Mouse (Mus musculus) cerebellum, adult (tissue): ENCODE measurements at regions not wholly inside any gene's neighbourhood (a gene's known extent, or its start where the extent isn't known, plus 50 kb on each side); places are given as distances from the start of the nearest gene placed in this dataset.
A peak's percentile ranks its signal among the peaks of the same experiment; 100 is the strongest.
"Not testable (repeated sequence)": the region's sequence is repeated elsewhere in the genome, so short reads cannot be mapped to it uniquely, and the experiment has no call there.

Experiments
- ATAC-seq: cut with Nextera tagmentation; 2 replicates; pipeline ENCODE4 v1.9.2; 2017; ENCODE audit warnings: mild to moderate bottlenecking, moderate library complexity, mixed read lengths; ENCODE audit not compliant: insufficient number of reproducible peaks, low FRiP score, low TSS enrichment

DNA sequence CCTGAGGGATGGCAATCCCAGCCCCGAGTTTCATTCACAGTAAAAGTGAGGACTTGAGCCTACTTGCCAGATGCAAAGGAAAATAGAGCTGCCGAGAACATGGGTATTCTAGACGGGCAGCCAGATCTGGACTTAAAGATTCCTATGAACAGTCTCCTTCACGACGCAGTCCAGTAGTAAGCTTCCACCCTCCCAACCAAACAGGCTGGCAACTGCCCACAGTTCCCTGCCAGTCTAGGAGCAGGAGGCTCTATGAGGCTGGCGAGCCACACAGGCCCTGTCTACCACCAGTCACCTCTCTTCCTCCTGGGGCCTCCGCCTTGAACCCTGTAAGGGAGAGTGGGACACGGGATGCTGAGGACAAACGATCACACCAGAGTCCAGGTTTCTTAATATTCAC, 153.5 kb upstream of the Snrpn start:
- ATAC-seq: no peak

DNA sequence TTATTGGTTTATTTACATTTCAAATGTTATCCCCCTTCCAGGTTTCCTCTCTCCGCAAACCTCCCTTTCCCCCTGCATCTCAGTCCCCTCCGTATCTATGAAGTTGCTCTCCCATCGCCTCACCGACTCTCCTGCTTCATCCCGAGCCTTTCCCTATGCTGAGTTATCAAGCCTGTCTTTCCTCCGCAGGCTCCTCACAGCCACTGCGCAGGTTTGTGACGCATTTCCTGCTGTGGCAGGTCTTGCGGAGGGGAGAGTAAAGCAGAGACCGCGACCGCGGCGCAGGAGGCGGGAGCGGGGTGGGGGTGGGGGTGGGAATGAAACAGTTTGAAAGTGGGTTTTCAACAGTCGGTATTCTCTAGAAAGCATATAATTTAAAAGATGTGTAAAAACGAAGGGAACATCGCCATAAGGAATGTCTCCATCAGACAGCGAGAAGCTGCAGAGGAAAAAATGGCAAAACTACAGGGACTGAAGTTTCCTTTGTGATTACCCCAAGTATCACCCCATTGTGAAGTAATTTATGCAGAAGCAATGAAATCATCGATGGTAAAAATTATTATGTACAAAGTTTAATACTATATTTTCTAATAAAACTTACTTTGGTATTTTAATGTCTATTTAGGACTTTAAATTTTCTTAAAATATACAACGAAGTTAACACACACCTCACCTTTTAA, 104.3 kb upstream of the Snrpn start:
- peak; percentile 88 for ATAC-seq

DNA sequence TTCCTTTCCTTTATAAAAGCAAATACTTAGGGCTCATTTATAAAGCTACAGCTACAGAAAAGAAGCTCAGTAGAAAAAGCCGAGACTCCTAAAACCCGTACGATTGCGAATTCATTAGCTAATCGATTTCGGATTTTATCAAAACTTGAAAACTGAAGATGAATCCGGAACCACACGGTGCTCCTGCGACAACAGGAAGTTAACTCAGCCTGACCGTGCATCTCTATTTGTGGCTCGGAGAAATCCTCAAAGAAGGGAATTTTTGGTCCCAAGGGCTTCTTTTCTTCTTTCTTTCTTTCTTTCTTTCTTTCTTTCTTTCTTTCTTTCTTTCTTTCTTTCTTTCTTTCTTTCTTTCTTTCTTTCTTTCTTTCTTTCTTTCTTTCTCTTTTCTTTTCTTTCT, 103.7 kb upstream of the Snrpn start:
- not testable (repeated sequence) for ATAC-seq

DNA sequence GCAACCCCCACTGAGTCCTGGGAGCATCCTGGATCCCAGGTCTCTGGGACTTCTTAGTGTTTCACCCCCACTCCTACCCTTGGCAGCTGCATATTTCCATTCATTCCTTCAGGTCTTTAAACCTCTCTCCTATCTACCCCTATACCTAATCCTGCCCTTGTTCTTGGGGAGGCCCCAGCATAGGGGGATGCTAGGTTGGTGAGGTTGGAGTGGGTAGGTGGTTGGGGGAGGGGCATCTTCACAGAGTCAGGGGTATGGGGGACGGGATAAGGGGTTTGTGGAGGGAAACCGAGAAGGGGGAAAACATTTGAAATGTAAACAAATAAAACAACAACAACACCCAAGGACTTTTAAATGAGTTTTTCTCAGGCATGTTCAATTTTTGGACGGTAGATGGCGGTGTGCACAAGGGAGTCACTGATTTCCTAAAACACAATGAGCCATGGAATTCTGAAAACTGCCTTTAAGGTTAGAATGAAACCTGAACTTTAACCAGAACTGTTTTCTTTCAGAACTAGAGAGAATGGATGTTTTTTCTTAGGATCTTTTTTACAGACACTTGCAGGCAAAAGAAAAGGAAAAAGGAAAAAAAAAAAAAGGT, 98.7 kb upstream of the Snrpn start:
- ATAC-seq: not testable (repeated sequence)

DNA sequence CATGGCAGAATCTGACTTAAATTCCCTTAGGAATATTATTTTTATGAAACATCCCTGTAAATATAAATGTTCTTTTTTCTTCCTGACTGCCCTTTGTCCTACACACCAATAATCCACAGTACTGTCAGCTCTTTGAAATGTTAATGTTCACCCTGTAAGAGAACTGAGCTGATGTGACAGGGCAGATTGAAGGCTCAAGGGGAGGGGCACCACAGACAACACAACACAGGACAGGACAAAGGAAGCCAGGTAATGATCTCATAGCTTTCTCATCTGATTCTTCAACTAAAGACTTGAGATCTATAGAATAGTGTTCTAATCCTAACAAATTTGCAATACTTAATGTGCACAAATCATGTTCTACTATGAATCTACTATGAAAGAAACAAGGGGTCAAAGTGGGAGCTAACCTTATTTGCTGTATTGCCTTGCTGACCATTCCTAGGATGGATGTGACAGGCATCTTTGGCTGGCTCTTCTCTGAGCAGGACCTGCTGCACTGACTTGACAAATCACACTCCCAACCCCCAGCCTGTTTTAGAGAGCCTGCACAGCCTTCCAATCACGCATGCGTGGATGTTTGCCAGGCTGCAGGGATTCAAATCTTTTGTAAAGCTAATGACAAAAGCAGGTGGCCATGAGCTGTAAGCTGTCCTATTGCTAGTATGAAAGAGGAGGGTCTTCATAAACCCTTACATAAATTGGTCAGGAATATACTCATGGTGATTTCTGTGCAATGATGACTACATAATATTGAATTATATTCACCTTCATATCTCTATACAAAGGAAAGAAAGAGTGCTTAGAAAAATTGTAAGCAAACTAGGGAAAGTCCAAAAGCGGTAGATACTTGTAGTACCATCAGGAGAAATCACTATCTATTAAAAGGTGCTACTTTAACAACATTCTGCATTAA, 76.6 kb upstream of the Snrpn start:
- ATAC-seq: not testable (repeated sequence)
